Comparison of ENCODE assay signal across 8 mouse cellular contexts in the genomic region with DNA sequence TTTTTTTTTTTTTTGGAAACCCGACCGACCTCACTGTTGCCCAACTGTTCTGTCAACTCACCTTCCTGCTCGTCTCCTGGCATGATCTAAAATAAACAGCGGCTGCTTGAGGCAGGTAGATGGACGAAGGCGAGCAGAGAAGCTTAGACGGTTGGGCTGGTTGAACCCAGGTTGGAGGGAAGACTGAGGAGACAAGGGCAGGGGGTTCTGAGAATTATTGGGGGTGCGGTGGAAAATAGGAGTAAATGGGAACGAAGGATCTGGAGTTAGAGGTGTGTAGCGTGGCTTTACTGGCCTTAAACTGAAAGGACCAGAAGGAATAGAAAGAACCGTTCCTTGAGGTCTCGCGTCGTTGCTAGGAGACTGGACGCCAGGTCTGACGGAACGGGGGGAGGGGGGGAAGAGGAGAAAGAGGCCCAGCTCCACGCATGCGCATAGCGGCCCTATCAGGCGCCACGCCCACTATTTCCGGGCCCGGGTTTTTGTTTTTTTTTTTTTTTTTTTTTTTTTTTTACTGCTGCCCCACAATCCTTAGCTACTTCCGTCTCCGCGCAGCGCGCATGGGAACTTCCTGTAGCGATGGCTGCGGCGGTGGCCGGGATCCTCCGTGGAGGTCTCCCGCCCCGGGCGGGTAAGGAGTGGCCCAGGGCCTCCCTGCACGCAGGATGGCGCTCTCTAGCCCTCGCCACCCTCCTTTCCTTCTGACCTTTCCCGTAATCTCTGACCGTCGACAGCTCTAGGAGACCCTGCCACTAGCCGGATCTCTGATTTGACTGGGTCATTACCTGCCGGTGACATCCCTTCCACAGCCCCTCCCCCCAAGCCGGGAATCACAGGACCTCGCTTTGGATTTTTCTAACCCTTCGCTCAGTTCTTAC. TPM values are rescaled to one million over a fixed set of nuclear protein-coding genes. Genes with fewer than 3 reads are reported as not detected.
DNase-seq lines count a peak whose midpoint lies in the region; ATAC-seq and TF ChIP-seq lines count a peak whose summit lies in the region.

TSS of gene Lrrc46 (minus strand) at position 386 of the 878 bp plus-strand sequence.
TSS of gene Mrpl10 (plus strand) at position 539 of the 878 bp plus-strand sequence.

- no peak within 1 kb of the TSS for H3K27ac ChIP-seq in bone marrow macrophage, adult 2 months (ENCODE audit: insufficient read depth, low read depth, low read length)
- H3K27ac ChIP-seq in embryonic facial prominence, embryonic 15.5 days (replicated peaks), result peak within 1 kb of the TSS; percentile 74
- 0 out of 2 replicates have a peak within 1 kb of the TSS, but pooled peaks have one; percentile 26 for H3K27ac ChIP-seq in limb, embryonic 14.5 days (replicated peaks; ENCODE audit: low read depth, low read length)
- H3K27ac ChIP-seq in midbrain, embryonic 16.5 days (ENCODE audit: low read length), result peak within 1 kb of the TSS; percentile 79
- peak within 1 kb of the TSS; percentile 68 for H3K27ac ChIP-seq in spleen, adult 2 months (ENCODE audit: insufficient read depth, low read length)

- WGBS in embryonic facial prominence, embryonic 15.5 days, result under 1% methylated on average over 48 of the region's 48 CpGs
- WGBS in limb, embryonic 14.5 days, result 1% methylated on average over 45 of the region's 48 CpGs
- WGBS in midbrain, embryonic 16.5 days, result under 1% methylated on average over 42 of the region's 48 CpGs
- 1% methylated on average over 48 of the region's 48 CpGs for WGBS in spleen, adult 2 months

- peaks cover 14% of the 10 kb centered on the region for H3K36me3 ChIP-seq in embryonic facial prominence, embryonic 15.5 days
- peaks cover 17% of the 10 kb centered on the region for H3K36me3 ChIP-seq in limb, embryonic 14.5 days (ENCODE audit: control insufficient read depth, insufficient read depth, low read length)
- no peaks in the 10 kb centered on the region for H3K36me3 ChIP-seq in midbrain, embryonic 16.5 days (ENCODE audit: control insufficient read depth, insufficient read depth, low read length)
- H3K36me3 ChIP-seq in spleen, adult 2 months (ENCODE audit: control insufficient read depth, insufficient read depth, low read length), result no peaks in the 10 kb centered on the region; the same call in none of the 2 replicates

- no peak for TF ChIP-seq POLR2A in bone marrow macrophage, adult 2 months (IDR thresholded peaks at IDR 0.05; ENCODE audit: borderline replicate concordance, low read depth, low read length)
- peak; percentile 93; the same call in 1 of the 2 replicates for TF ChIP-seq POLR2A in limb, embryonic 14.5 days (IDR thresholded peaks at IDR 0.05; ENCODE audit: borderline replicate concordance, extremely low read depth, insufficient read depth, insufficient read length)
- peak; percentile 67; the same call in 1 of the 2 replicates for TF ChIP-seq POLR2A in spleen, adult 2 months (IDR thresholded peaks at IDR 0.05; ENCODE audit: low read depth, low read length)

- peak within 1 kb of the TSS; percentile 72 for H3K9ac ChIP-seq in embryonic facial prominence, embryonic 15.5 days
- peak within 1 kb of the TSS; percentile 82 for H3K9ac ChIP-seq in limb, embryonic 14.5 days (ENCODE audit: low read depth, low read length, severe bottlenecking)
- peak within 1 kb of the TSS; percentile 80 for H3K9ac ChIP-seq in midbrain, embryonic 16.5 days (ENCODE audit: low read depth, low read length)

- TF ChIP-seq CTCF in bone marrow macrophage, adult 2 months (IDR thresholded peaks at IDR 0.05; ENCODE audit: low read depth, low read length), result no peak
- no peak for TF ChIP-seq CTCF in spleen, adult 2 months (IDR thresholded peaks at IDR 0.05; ENCODE audit: extremely low read depth, insufficient read depth, insufficient read length, insufficient replicate concordance)

- H3K4me2 ChIP-seq in embryonic facial prominence, embryonic 15.5 days (replicated peaks), result peak within 1 kb of the TSS; percentile 85
- peak within 1 kb of the TSS; percentile 75 for H3K4me2 ChIP-seq in limb, embryonic 14.5 days (replicated peaks; ENCODE audit: low read depth, low read length, severe bottlenecking)
- H3K4me2 ChIP-seq in midbrain, embryonic 16.5 days (ENCODE audit: low read length), result peak within 1 kb of the TSS; percentile 83

- no peaks in the 10 kb centered on the region for H3K27me3 ChIP-seq in embryonic facial prominence, embryonic 15.5 days
- H3K27me3 ChIP-seq in limb, embryonic 14.5 days (ENCODE audit: control insufficient read depth, insufficient read depth, low read length), result no peaks in the 10 kb centered on the region
- H3K27me3 ChIP-seq in midbrain, embryonic 16.5 days (ENCODE audit: control insufficient read depth, insufficient read depth, low read depth, low read length), result no peaks in the 10 kb centered on the region
- H3K27me3 ChIP-seq in spleen, adult 2 months (ENCODE audit: control insufficient read depth, insufficient read depth, low read length), result no peaks in the 10 kb centered on the region

- H3K4me3 ChIP-seq in bone marrow macrophage, adult 2 months (ENCODE audit: insufficient read depth, low read length), result peak within 1 kb of the TSS; percentile 82
- H3K4me3 ChIP-seq in embryonic facial prominence, embryonic 15.5 days (replicated peaks), result peak within 1 kb of the TSS; percentile 91
- peak within 1 kb of the TSS; percentile 85 for H3K4me3 ChIP-seq in limb, embryonic 14.5 days (replicated peaks; ENCODE audit: low read length)
- peak within 1 kb of the TSS; percentile 65 for H3K4me3 ChIP-seq in midbrain, embryonic 16.5 days (ENCODE audit: low read depth, low read length)
- H3K4me3 ChIP-seq in spleen, adult 2 months (ENCODE audit: extremely low read depth, insufficient read depth, insufficient read length), result peak within 1 kb of the TSS; percentile 90

- H3K4me1 ChIP-seq in bone marrow macrophage, adult 2 months (ENCODE audit: control insufficient read depth, insufficient read depth, low read length), result peaks cover 8% of the 10 kb centered on the region
- H3K4me1 ChIP-seq in embryonic facial prominence, embryonic 15.5 days, result peaks cover 16% of the 10 kb centered on the region
- peaks cover 6% of the 10 kb centered on the region for H3K4me1 ChIP-seq in limb, embryonic 14.5 days (ENCODE audit: control insufficient read depth, insufficient read depth, low read length)
- peaks cover 17% of the 10 kb centered on the region for H3K4me1 ChIP-seq in midbrain, embryonic 16.5 days (ENCODE audit: control insufficient read depth, insufficient read depth, low read length)
- H3K4me1 ChIP-seq in spleen, adult 2 months (ENCODE audit: control insufficient read depth, insufficient read depth, insufficient read length), result peaks cover 2% of the 10 kb centered on the region; the same call in 1 of the 2 replicates

- peak; percentile 92 for DNase-seq in B cell, adult 2 months
- DNase-seq in heart, adult 9 months (ENCODE audit: low spot score in 2 of 2), result peak; percentile 81 to 82
- DNase-seq in kidney, adult 9 months, result peak; percentile 85
- DNase-seq in limb, embryonic 14.5 days (ENCODE audit: low spot score), result peak; percentile 96
- DNase-seq in spleen, adult 2 months (ENCODE audit: low read depth in 1 of 2, low spot score in 2 of 2), result peak; percentile 87 to 90

- peak; percentile 88 for ATAC-seq in embryonic facial prominence, embryonic 15.5 days (ENCODE audit: insufficient number of reproducible peaks, low FRiP score, low TSS enrichment, low read depth)
- peak; percentile 89 for ATAC-seq in limb, embryonic 14.5 days (ENCODE audit: low FRiP score, low read depth)
- peak; percentile 93 for ATAC-seq in midbrain, embryonic 16.5 days

- no peaks in the 10 kb centered on the region for H3K9me3 ChIP-seq in embryonic facial prominence, embryonic 15.5 days (replicated peaks)
- H3K9me3 ChIP-seq in limb, embryonic 14.5 days (ENCODE audit: control insufficient read depth, low read length), result no peaks in the 10 kb centered on the region
- no peaks in the 10 kb centered on the region for H3K9me3 ChIP-seq in midbrain, embryonic 16.5 days (replicated peaks; ENCODE audit: control insufficient read depth, low read length, poor library complexity, severe bottlenecking)

RNA-seq across cellular contexts. Expression of gene Lrrc46, which starts in this region (rescaled TPM):
- polyA plus RNA-seq in bone marrow macrophage, adult 2 months (2012; ENCODE audit: insufficient read depth, insufficient read length, missing spikeins), result not detected in 2 replicates
- 9.5 and 21.4 TPM in 2 replicates for polyA plus RNA-seq in embryonic facial prominence, embryonic 15.5 days (2015; fragmentation: Nextera tagmentation; extraction: Ambion mirVana)
- polyA plus RNA-seq in limb, embryonic 14.5 days (2012; rRNA removed), result 0.63 and 0.95 TPM in 2 replicates
- 0.69 and 0.91 TPM in 2 replicates for polyA plus RNA-seq in limb, embryonic 14.5 days (2014; fragmentation: Nextera tagmentation; extraction: Ambion mirVana)
- polyA plus RNA-seq in midbrain, embryonic 16.5 days (2015; fragmentation: Nextera tagmentation; extraction: Ambion mirVana), result 3.4 and 4.0 TPM in 2 replicates
- 0.06 TPM in 1 of 2 replicates, not detected in the other for polyA plus RNA-seq in spleen, adult 2 months (2012; rRNA removed)

RNA-seq across cellular contexts. Expression of gene Mrpl10, which starts in this region (rescaled TPM):
- 32.2 and 34.0 TPM in 2 replicates for polyA plus RNA-seq in bone marrow macrophage, adult 2 months (2012; ENCODE audit: insufficient read depth, insufficient read length, missing spikeins)
- 77.9 and 80.4 TPM in 2 replicates for polyA plus RNA-seq in embryonic facial prominence, embryonic 15.5 days (2015; fragmentation: Nextera tagmentation; extraction: Ambion mirVana)
- polyA plus RNA-seq in limb, embryonic 14.5 days (2012; rRNA removed), result 84.5 and 92.2 TPM in 2 replicates
- 77.3 and 82.3 TPM in 2 replicates for polyA plus RNA-seq in limb, embryonic 14.5 days (2014; fragmentation: Nextera tagmentation; extraction: Ambion mirVana)
- 58.9 and 59.1 TPM in 2 replicates for polyA plus RNA-seq in midbrain, embryonic 16.5 days (2015; fragmentation: Nextera tagmentation; extraction: Ambion mirVana)
- 57.6 and 58.1 TPM in 2 replicates for polyA plus RNA-seq in spleen, adult 2 months (2012; rRNA removed)
